Mouse (Mus musculus) cerebellum, adult 9-10 months (tissue): ENCODE data around the gene Il18r1.

ENCODE experiments used
- DNase-seq: peaks from one replicate; pipeline ENCODE4 v3.0.0; 2022

The Il18r1 gene

GRCm38 (mm10) chr1:40465477-40466430, at the start of gene Il18r1:
Gene Il18r1 (plus strand): TSS chr1:40465552.
- DNase-seq, result no peak

GRCm38 (mm10) chr1:40417034-40417433, 48.3 kb upstream of the Il18r1 start:
- no peak for DNase-seq

GRCm38 (mm10) chr1:40418512-40418911, 46.8 kb upstream of the Il18r1 start:
- no peak for DNase-seq

GRCm38 (mm10) chr1:40423892-40424291, 41.5 kb upstream of the Il18r1 start:
- DNase-seq, result no peak

- DNase-seq, result no peak
Observed at GRCm38 (mm10) chr1:40427270-40427669, 38.1 kb upstream of the Il18r1 start.

- no peak for DNase-seq
Observed at GRCm38 (mm10) chr1:40427901-40428300, 37.5 kb upstream of the Il18r1 start.

GRCm38 (mm10) chr1:40428910-40429675, 36.3 kb upstream of the Il18r1 start, which contains the start of gene Il1rl1:
Gene Il1rl1 (plus strand): TSS chr1:40429570.
- DNase-seq, result no peak

- DNase-seq, result no peak
Observed at GRCm38 (mm10) chr1:40430143-40430834, 35.1 kb upstream of the Il18r1 start.

- DNase-seq, result no peak
Observed at GRCm38 (mm10) chr1:40432169-40432568, 33.2 kb upstream of the Il18r1 start.

- DNase-seq, result no peak
Observed at GRCm38 (mm10) chr1:40435936-40436335, 29.4 kb upstream of the Il18r1 start.

GRCm38 (mm10) chr1:40437340-40437739, 28.0 kb upstream of the Il18r1 start:
- DNase-seq, result no peak

- DNase-seq, result no peak
Observed at GRCm38 (mm10) chr1:40439504-40439903, 25.8 kb upstream of the Il18r1 start.

- no peak for DNase-seq
Observed at GRCm38 (mm10) chr1:40444800-40445199, 20.6 kb upstream of the Il18r1 start.

GRCm38 (mm10) chr1:40467306-40467705, 2.0 kb downstream of the Il18r1 start:
- no peak for DNase-seq

- no peak for DNase-seq
Observed at GRCm38 (mm10) chr1:40468805-40469204, 3.5 kb downstream of the Il18r1 start.

- no peak for DNase-seq
Observed at GRCm38 (mm10) chr1:40469900-40470299, 4.5 kb downstream of the Il18r1 start.

GRCm38 (mm10) chr1:40472401-40472800, 7.0 kb downstream of the Il18r1 start:
- no peak for DNase-seq

GRCm38 (mm10) chr1:40473640-40474039, 8.3 kb downstream of the Il18r1 start:
- no peak for DNase-seq

GRCm38 (mm10) chr1:40474336-40474735, 9.0 kb downstream of the Il18r1 start:
- no peak for DNase-seq

GRCm38 (mm10) chr1:40475697-40476096, 10.3 kb downstream of the Il18r1 start:
- DNase-seq, result no peak

GRCm38 (mm10) chr1:40476756-40477155, 11.4 kb downstream of the Il18r1 start:
- DNase-seq, result no peak

- DNase-seq, result no peak
Observed at GRCm38 (mm10) chr1:40479505-40479923, 14.2 kb downstream of the Il18r1 start.

GRCm38 (mm10) chr1:40494594-40494993, 29.2 kb downstream of the Il18r1 start:
- DNase-seq, result no peak
